Comparison of ENCODE assay signal across 8 mouse cellular contexts in the genomic region with DNA sequence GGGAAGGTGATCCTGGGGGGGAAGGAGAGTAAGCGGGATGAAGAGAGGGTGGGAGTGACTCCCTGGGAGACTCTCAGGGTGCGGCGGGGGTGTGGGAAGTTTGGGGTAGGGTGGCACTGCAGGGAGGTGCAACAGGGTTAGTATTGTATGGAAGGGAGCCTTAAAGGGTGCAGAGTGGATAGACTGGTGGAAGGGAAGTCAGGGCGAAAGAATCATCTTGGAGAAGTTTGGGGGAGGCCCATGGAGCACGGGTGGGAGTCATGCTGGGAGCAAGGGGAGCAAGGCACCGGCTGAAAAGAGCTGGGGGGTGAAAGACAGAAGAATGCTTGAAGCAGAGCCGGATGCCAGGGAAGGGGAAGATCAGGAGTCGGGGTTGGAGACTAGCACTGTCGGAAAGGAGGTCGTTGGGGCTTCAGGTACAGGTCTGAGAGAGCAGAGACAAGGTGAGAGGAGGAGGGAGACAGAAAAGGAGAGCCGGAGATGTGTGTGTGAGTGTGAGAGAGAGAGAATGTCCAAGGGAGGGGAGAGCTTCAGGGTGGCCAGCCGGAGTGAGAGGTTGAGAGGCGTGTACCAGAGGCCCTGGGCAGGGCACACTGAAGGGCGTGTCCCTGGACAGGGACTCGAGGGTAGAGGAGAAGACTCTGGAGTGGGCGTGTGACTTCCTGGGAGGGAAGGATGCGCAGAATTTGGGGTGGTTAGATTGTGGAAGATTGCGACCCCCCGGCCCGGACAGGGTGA. TPM values are rescaled to one million over a fixed set of nuclear protein-coding genes. Genes with fewer than 3 reads are reported as not detected.
DNase-seq lines count a peak whose midpoint lies in the region; ATAC-seq and TF ChIP-seq lines count a peak whose summit lies in the region.

A gene (minus strand): TSS at position 528 of the 738 bp plus-strand sequence.

- peaks cover 34% of the 10 kb centered on the region for H3K27me3 ChIP-seq in embryonic facial prominence, embryonic 12.5 days
- peaks cover 27% of the 10 kb centered on the region for H3K27me3 ChIP-seq in heart, embryonic 14.5 days (ENCODE audit: control insufficient read depth, insufficient read depth, low read length)
- no peaks in the 10 kb centered on the region for H3K27me3 ChIP-seq in kidney, postnatal 0 days (ENCODE audit: insufficient read depth, low read length)
- no peaks in the 10 kb centered on the region; the same call in 1 of the 2 replicates for H3K27me3 ChIP-seq in stomach, embryonic 14.5 days (ENCODE audit: control insufficient read depth, insufficient read depth, low read length)

- DNase-seq in adrenal gland, postnatal 14 days = peak; percentile 49
- DNase-seq in kidney, postnatal 0 days (ENCODE audit: low spot score) = no peak
- DNase-seq in lung, postnatal 10 days = peak; percentile 56
- no peak for DNase-seq in ovary, adult 18-20 months (ENCODE audit: low spot score)
- DNase-seq in natural killer cell, adult 2 months (ENCODE audit: low spot score in 2 of 2) = no peak

- no peak within 1 kb of the TSS for H3K27ac ChIP-seq in embryonic facial prominence, embryonic 12.5 days
- H3K27ac ChIP-seq in heart, embryonic 14.5 days (replicated peaks in 1 of 2; ENCODE audit: control insufficient read depth in 1 of 2, insufficient read depth in 1 of 2, low read depth in 2 of 2, low read length in 2 of 2) = peak within 1 kb of the TSS; percentile 48 to 66; a peak in 3 of 4 replicates
- peak within 1 kb of the TSS; percentile 91 for H3K27ac ChIP-seq in kidney, postnatal 0 days
- no peak within 1 kb of the TSS for H3K27ac ChIP-seq in stomach, embryonic 14.5 days (ENCODE audit: low read length)

- H3K4me3 ChIP-seq in embryonic facial prominence, embryonic 12.5 days = peak within 1 kb of the TSS; percentile 63
- peak within 1 kb of the TSS; percentile 58 to 61 for H3K4me3 ChIP-seq in heart, embryonic 14.5 days (ENCODE audit: control insufficient read depth in 1 of 2, insufficient read depth in 1 of 2, low read depth in 1 of 2, low read length in 2 of 2)
- peak within 1 kb of the TSS; percentile 61 for H3K4me3 ChIP-seq in kidney, postnatal 0 days (replicated peaks; ENCODE audit: low read depth, low read length)
- peak within 1 kb of the TSS; percentile 53 for H3K4me3 ChIP-seq in stomach, embryonic 14.5 days (ENCODE audit: low read depth, low read length)

- no peaks in the 10 kb centered on the region for H3K9me3 ChIP-seq in embryonic facial prominence, embryonic 12.5 days
- H3K9me3 ChIP-seq in heart, embryonic 14.5 days (ENCODE audit: control insufficient read depth, low read length) = no peaks in the 10 kb centered on the region
- no peaks in the 10 kb centered on the region for H3K9me3 ChIP-seq in kidney, postnatal 0 days (replicated peaks; ENCODE audit: low read length)
- H3K9me3 ChIP-seq in stomach, embryonic 14.5 days (ENCODE audit: control insufficient read depth, low read depth, low read length) = no peaks in the 10 kb centered on the region

- WGBS in embryonic facial prominence, embryonic 12.5 days = 6% methylated on average over 20 of the region's 20 CpGs
- 5% methylated on average over 20 of the region's 20 CpGs for WGBS in heart, embryonic 14.5 days
- WGBS in kidney, postnatal 0 days = 3% methylated on average over 20 of the region's 20 CpGs
- WGBS in stomach, embryonic 14.5 days = 6% methylated on average over 20 of the region's 20 CpGs

- peak within 1 kb of the TSS; percentile 70 for H3K9ac ChIP-seq in embryonic facial prominence, embryonic 12.5 days
- H3K9ac ChIP-seq in heart, embryonic 14.5 days (ENCODE audit: low read length) = peak within 1 kb of the TSS; percentile 73
- peak within 1 kb of the TSS; percentile 82 for H3K9ac ChIP-seq in kidney, postnatal 0 days (ENCODE audit: low read depth, low read length)
- H3K9ac ChIP-seq in stomach, embryonic 14.5 days (replicated peaks; ENCODE audit: low read depth, low read length) = peak within 1 kb of the TSS; percentile 45; the same call in 1 of the 2 replicates

- ATAC-seq in embryonic facial prominence, embryonic 12.5 days (ENCODE audit: insufficient number of reproducible peaks, insufficient read depth, low FRiP score, low TSS enrichment) = peak; percentile 29
- no peak for ATAC-seq in heart, embryonic 14.5 days (ENCODE audit: insufficient number of reproducible peaks, insufficient read depth, low FRiP score, low read depth)
- peak; percentile 71 for ATAC-seq in kidney, postnatal 0 days (replicated peaks; ENCODE audit: low FRiP score, low read depth)
- ATAC-seq in stomach, embryonic 14.5 days (ENCODE audit: insufficient number of reproducible peaks, insufficient read depth, low FRiP score, low read depth) = no peak

- peak within 1 kb of the TSS; percentile 96 for H3K4me2 ChIP-seq in embryonic facial prominence, embryonic 12.5 days (replicated peaks)
- H3K4me2 ChIP-seq in heart, embryonic 14.5 days (ENCODE audit: low read length) = peak within 1 kb of the TSS; percentile 92
- H3K4me2 ChIP-seq in kidney, postnatal 0 days (ENCODE audit: low read length) = peak within 1 kb of the TSS; percentile 92
- peak within 1 kb of the TSS; percentile 93 for H3K4me2 ChIP-seq in stomach, embryonic 14.5 days (replicated peaks; ENCODE audit: low read depth, low read length)

- H3K4me1 ChIP-seq in embryonic facial prominence, embryonic 12.5 days = peaks cover 19% of the 10 kb centered on the region
- peaks cover 15 to 27% of the 10 kb centered on the region in 2 experiments for H3K4me1 ChIP-seq in heart, embryonic 14.5 days (ENCODE audit: control insufficient read depth in 2 of 2, insufficient read depth in 2 of 2, low read length in 2 of 2)
- H3K4me1 ChIP-seq in kidney, postnatal 0 days (replicated peaks; ENCODE audit: insufficient read depth, low read length) = peaks cover 20% of the 10 kb centered on the region
- H3K4me1 ChIP-seq in stomach, embryonic 14.5 days (ENCODE audit: control insufficient read depth, insufficient read depth, low read length) = peaks cover 15% of the 10 kb centered on the region

- H3K36me3 ChIP-seq in embryonic facial prominence, embryonic 12.5 days = no peaks in the 10 kb centered on the region
- H3K36me3 ChIP-seq in heart, embryonic 14.5 days (ENCODE audit: control insufficient read depth, insufficient read depth, low read length) = no peaks in the 10 kb centered on the region
- no peaks in the 10 kb centered on the region for H3K36me3 ChIP-seq in kidney, postnatal 0 days (ENCODE audit: insufficient read depth, low read length)
- H3K36me3 ChIP-seq in stomach, embryonic 14.5 days (ENCODE audit: control insufficient read depth, insufficient read depth, low read length) = no peaks in the 10 kb centered on the region; the same call in 1 of the 2 replicates

- no peak for TF ChIP-seq CTCF in kidney, postnatal 0 days (IDR thresholded peaks at IDR 0.05; ENCODE audit: low read depth)

RNA-seq across cellular contexts. Expression of the gene that starts here (rescaled TPM):
- 3.5 and 3.9 TPM in 2 replicates for total RNA-seq in adrenal gland, postnatal 14 days (2021)
- polyA plus RNA-seq in embryonic facial prominence, embryonic 12.5 days (2016; fragmentation: Nextera tagmentation; extraction: Ambion mirVana) = 2.6 and 2.7 TPM in 2 replicates
- 0.91 and 1.2 TPM in 2 replicates for polyA plus RNA-seq in heart, embryonic 14.5 days (2014; fragmentation: Nextera tagmentation; extraction: Ambion mirVana)
- polyA plus RNA-seq in kidney, postnatal 0 days (2015; fragmentation: Nextera tagmentation; extraction: Ambion mirVana) = 16.2 and 16.4 TPM in 2 replicates
- 2.6 and 3.4 TPM in 2 replicates for polyA plus RNA-seq in stomach, embryonic 14.5 days (2014; fragmentation: Nextera tagmentation; extraction: Ambion mirVana)

Comparison
In these comparisons a context has a peak if more than half of its experiments do, and no peak if none do; other contexts are left out.
1. DNase-seq: peak in adrenal gland, postnatal 14 days (single experiment) and lung, postnatal 10 days (single experiment); none in kidney, postnatal 0 days (single experiment), ovary, adult 18-20 months (single experiment) and natural killer cell, adult 2 months (0 of 2).
2. ATAC-seq: peak in embryonic facial prominence, embryonic 12.5 days (single experiment) and kidney, postnatal 0 days (single experiment); none in heart, embryonic 14.5 days (single experiment) and stomach, embryonic 14.5 days (single experiment).
3. H3K27ac ChIP-seq: peak in heart, embryonic 14.5 days (2 of 2) and kidney, postnatal 0 days (single experiment); none in embryonic facial prominence, embryonic 12.5 days (single experiment) and stomach, embryonic 14.5 days (single experiment).
4. Peak in every context shown above with its lines, with median percentiles within 50 percentile points of each other: H3K4me2 ChIP-seq, H3K4me3 ChIP-seq and H3K9ac ChIP-seq.